Mouse (Mus musculus): ENCODE measurements around the gene Slc39a11. TPM values are rescaled to one million over a fixed set of nuclear protein-coding genes. Genes with fewer than 3 reads are reported as not detected.
"Not testable (repeated sequence)": the region's sequence is repeated elsewhere in the genome, so short reads cannot be mapped to it uniquely, and the experiment has no call there.

The Slc39a11 gene
- polyA plus RNA-seq, 1 experiment from 2014 or later: 24.5 TPM

GRCm38 (mm10) chr11:113577221-113577620, 72.7 kb downstream of the Slc39a11 start:
- no peaks in the 10 kb centered on the region for H3K9me3 ChIP-seq
- 78% methylated on average over 4 of the region's 4 CpGs for WGBS
- H3K36me3 ChIP-seq: no peaks in the 10 kb centered on the region
- no peaks in the 10 kb centered on the region for H3K27me3 ChIP-seq
- 0 out of 2 replicates have a peak, but pooled peaks cover 5% of the 10 kb centered on the region for H3K4me1 ChIP-seq
- no peak overlapping the region for H3K4me3 ChIP-seq
- no peak overlapping the region for H3K27ac ChIP-seq
- no peak overlapping the region for H3K4me2 ChIP-seq
- H3K9ac ChIP-seq: no peak overlapping the region
- ATAC-seq (ENCODE audit: borderline replicate concordance, extremely low read depth, low FRiP score, low TSS enrichment): no peak

GRCm38 (mm10) chr11:113572641-113573040, 77.2 kb downstream of the Slc39a11 start:
- 50% methylated on average over 6 of the region's 6 CpGs for WGBS
- no peaks in the 10 kb centered on the region for H3K9me3 ChIP-seq
- no peak overlapping the region for H3K27ac ChIP-seq
- H3K4me1 ChIP-seq: 0 out of 2 replicates have a peak, but pooled peaks cover 5% of the 10 kb centered on the region
- H3K36me3 ChIP-seq: no peaks in the 10 kb centered on the region
- no peak overlapping the region for H3K9ac ChIP-seq
- H3K27me3 ChIP-seq: no peaks in the 10 kb centered on the region
- no peak overlapping the region for H3K4me2 ChIP-seq
- H3K4me3 ChIP-seq: no peak overlapping the region
- no peak for ATAC-seq (ENCODE audit: borderline replicate concordance, extremely low read depth, low FRiP score, low TSS enrichment)

GRCm38 (mm10) chr11:113571616-113572015, 78.3 kb downstream of the Slc39a11 start:
- no peak overlapping the region for H3K4me2 ChIP-seq
- no peak overlapping the region for H3K27ac ChIP-seq
- H3K4me1 ChIP-seq: 0 out of 2 replicates have a peak, but pooled peaks cover 5% of the 10 kb centered on the region
- ATAC-seq (ENCODE audit: borderline replicate concordance, extremely low read depth, low FRiP score, low TSS enrichment): no peak
- H3K9me3 ChIP-seq: no peaks in the 10 kb centered on the region
- no peaks in the 10 kb centered on the region for H3K27me3 ChIP-seq
- H3K4me3 ChIP-seq: no peak overlapping the region
- H3K36me3 ChIP-seq: no peaks in the 10 kb centered on the region
- H3K9ac ChIP-seq: no peak overlapping the region

- H3K9me3 ChIP-seq: no peaks in the 10 kb centered on the region
- no peak overlapping the region for H3K4me3 ChIP-seq
- H3K4me1 ChIP-seq: peaks cover 15% of the 10 kb centered on the region
- H3K9ac ChIP-seq: no peak overlapping the region
- H3K27me3 ChIP-seq: no peaks in the 10 kb centered on the region
- H3K36me3 ChIP-seq: no peaks in the 10 kb centered on the region
- 68% methylated on average over 1 of the region's 1 CpGs for WGBS
- ATAC-seq (ENCODE audit: borderline replicate concordance, extremely low read depth, low FRiP score, low TSS enrichment): no peak
- H3K27ac ChIP-seq: no peak overlapping the region
- no peak overlapping the region for H3K4me2 ChIP-seq
Observed at GRCm38 (mm10) chr11:113568999-113569398, 80.9 kb downstream of the Slc39a11 start.

- H3K4me3 ChIP-seq; H3K27me3 ChIP-seq; H3K36me3 ChIP-seq; H3K9me3 ChIP-seq; H3K4me2 ChIP-seq; H3K27ac ChIP-seq; ATAC-seq (ENCODE audit: borderline replicate concordance, extremely low read depth, low FRiP score, low TSS enrichment); H3K9ac ChIP-seq: not testable (repeated sequence)
- peaks cover 15% of the 10 kb centered on the region for H3K4me1 ChIP-seq
- 83% methylated on average over 2 of the region's 2 CpGs for WGBS
Observed at GRCm38 (mm10) chr11:113567926-113568325, 82.0 kb downstream of the Slc39a11 start.

- H3K4me1 ChIP-seq: peaks cover 11% of the 10 kb centered on the region
- peak overlapping the region; percentile 31 for H3K9ac ChIP-seq
- peak overlapping the region; percentile 51 for H3K4me3 ChIP-seq
- peak overlapping the region; percentile 78 for H3K4me2 ChIP-seq
- peak; percentile 84 for ATAC-seq (ENCODE audit: borderline replicate concordance, extremely low read depth, low FRiP score, low TSS enrichment)
- H3K27ac ChIP-seq: no peak overlapping the region
- H3K9me3 ChIP-seq: no peaks in the 10 kb centered on the region
- WGBS: 7% methylated on average over 34 of the region's 34 CpGs
- no peaks in the 10 kb centered on the region for H3K27me3 ChIP-seq
- H3K36me3 ChIP-seq: no peaks in the 10 kb centered on the region
Observed at GRCm38 (mm10) chr11:113565006-113565995, 84.6 kb downstream of the Slc39a11 start.

- Histone ChIP-seq H3K36me3 (no peaks in the 10 kb centered on the region), H3K9ac (no peak overlapping the region), H3K4me2 (no peak overlapping the region), H3K4me3 (no peak overlapping the region), H3K9me3 (no peaks in the 10 kb centered on the region), H3K4me1 (peaks cover 13% of the 10 kb centered on the region), H3K27me3 (no peaks in the 10 kb centered on the region), H3K27ac (no peak overlapping the region)
- ATAC-seq (ENCODE audit: borderline replicate concordance, extremely low read depth, low FRiP score, low TSS enrichment): no peak
- WGBS: 96% methylated on average over 8 of the region's 8 CpGs
Observed at GRCm38 (mm10) chr11:113562326-113562725, 87.6 kb downstream of the Slc39a11 start.

GRCm38 (mm10) chr11:113560150-113560549, 89.7 kb downstream of the Slc39a11 start:
- WGBS: 59% methylated on average over 4 of the region's 4 CpGs
- Histone ChIP-seq H3K9ac (no peak overlapping the region), H3K9me3 (no peaks in the 10 kb centered on the region), H3K4me1 (peaks cover 8% of the 10 kb centered on the region), H3K27ac (no peak overlapping the region), H3K4me3 (no peak overlapping the region), H3K27me3 (no peaks in the 10 kb centered on the region), H3K4me2 (no peak overlapping the region), H3K36me3 (no peaks in the 10 kb centered on the region)
- no peak for ATAC-seq (ENCODE audit: borderline replicate concordance, extremely low read depth, low FRiP score, low TSS enrichment)

- no peak overlapping the region for H3K9ac ChIP-seq
- no peak overlapping the region for H3K4me2 ChIP-seq
- 69% methylated on average over 12 of the region's 12 CpGs for WGBS
- no peaks in the 10 kb centered on the region for H3K36me3 ChIP-seq
- H3K4me3 ChIP-seq: no peak overlapping the region
- H3K9me3 ChIP-seq: no peaks in the 10 kb centered on the region
- 0 out of 2 replicates have a peak, but pooled peaks cover 2% of the 10 kb centered on the region for H3K4me1 ChIP-seq
- no peaks in the 10 kb centered on the region for H3K27me3 ChIP-seq
- no peak for ATAC-seq (ENCODE audit: borderline replicate concordance, extremely low read depth, low FRiP score, low TSS enrichment)
- no peak overlapping the region for H3K27ac ChIP-seq
Observed at GRCm38 (mm10) chr11:113558505-113558904, 91.4 kb downstream of the Slc39a11 start.

- no peak for ATAC-seq (ENCODE audit: borderline replicate concordance, extremely low read depth, low FRiP score, low TSS enrichment)
- Histone ChIP-seq H3K9me3 (no peaks in the 10 kb centered on the region), H3K36me3 (no peaks in the 10 kb centered on the region), H3K27ac (no peak overlapping the region), H3K4me1 (0 out of 2 replicates have a peak, but pooled peaks cover 2% of the 10 kb centered on the region), H3K27me3 (no peaks in the 10 kb centered on the region), H3K4me3 (no peak overlapping the region), H3K4me2 (no peak overlapping the region), H3K9ac (no peak overlapping the region)
- 74% methylated on average over 12 of the region's 12 CpGs for WGBS
Observed at GRCm38 (mm10) chr11:113556142-113556541, 93.7 kb downstream of the Slc39a11 start.

GRCm38 (mm10) chr11:113554701-113555360, 95.0 kb downstream of the Slc39a11 start:
- H3K4me2 ChIP-seq: no peak overlapping the region
- H3K27ac ChIP-seq: no peak overlapping the region
- no peaks in the 10 kb centered on the region for H3K27me3 ChIP-seq
- H3K9me3 ChIP-seq: no peaks in the 10 kb centered on the region
- WGBS: 80% methylated on average over 7 of the region's 7 CpGs
- H3K4me1 ChIP-seq: 0 out of 2 replicates have a peak, but pooled peaks cover 2% of the 10 kb centered on the region
- no peak overlapping the region for H3K4me3 ChIP-seq
- H3K9ac ChIP-seq: no peak overlapping the region
- ATAC-seq (ENCODE audit: borderline replicate concordance, extremely low read depth, low FRiP score, low TSS enrichment): no peak
- H3K36me3 ChIP-seq: no peaks in the 10 kb centered on the region

- Histone ChIP-seq H3K4me2 (no peak overlapping the region), H3K9ac (no peak overlapping the region), H3K4me3 (no peak overlapping the region), H3K27me3 (no peaks in the 10 kb centered on the region), H3K27ac (no peak overlapping the region), H3K36me3 (no peaks in the 10 kb centered on the region), H3K4me1 (no peaks in the 10 kb centered on the region), H3K9me3 (no peaks in the 10 kb centered on the region)
- WGBS: 86% methylated on average over 7 of the region's 7 CpGs
- no peak for ATAC-seq (ENCODE audit: borderline replicate concordance, extremely low read depth, low FRiP score, low TSS enrichment)
Observed at GRCm38 (mm10) chr11:113554194-113554593, 95.7 kb downstream of the Slc39a11 start.

All from lung, embryonic 15.5 days (tissue).